7 mouse cellular contexts compared by ENCODE assay signal in genomic region chr13:48552181-48553090, GRCm38 (mm10). TPM values are rescaled to one million over a fixed set of nuclear protein-coding genes. Genes with fewer than 3 reads are reported as not detected.
DNase-seq lines count a peak whose midpoint lies in the region; ATAC-seq and TF ChIP-seq lines count a peak whose summit lies in the region.

No protein-coding gene starts in this region.

- peak overlapping the region; percentile 86 for H3K27ac ChIP-seq in gastrocnemius, adult 2 months
- H3K27ac ChIP-seq in hindbrain, postnatal 0 days = peak overlapping the region; percentile 93
- peak overlapping the region; percentile 94 for H3K27ac ChIP-seq in stomach, postnatal 0 days (replicated peaks)

- peak; percentile 95 for ATAC-seq in hindbrain, postnatal 0 days
- ATAC-seq in stomach, postnatal 0 days (ENCODE audit: low FRiP score, low TSS enrichment) = peak; percentile 88

- H3K9ac ChIP-seq in hindbrain, postnatal 0 days (replicated peaks; ENCODE audit: low read length) = peak overlapping the region; percentile 43; the same call in 1 of the 2 replicates
- peak overlapping the region; percentile 59 for H3K9ac ChIP-seq in stomach, postnatal 0 days (ENCODE audit: low read length)

- H3K27me3 ChIP-seq in hindbrain, postnatal 0 days (ENCODE audit: insufficient read depth, low read length) = no peaks in the 10 kb centered on the region
- no peaks in the 10 kb centered on the region for H3K27me3 ChIP-seq in stomach, postnatal 0 days (ENCODE audit: control insufficient read depth, insufficient read depth, low read length)

- peaks cover 7% of the 10 kb centered on the region; the same call in 1 of the 2 replicates for H3K4me1 ChIP-seq in hindbrain, postnatal 0 days (ENCODE audit: insufficient read depth, low read length)
- peaks cover 3% of the 10 kb centered on the region; the same call in 1 of the 2 replicates for H3K4me1 ChIP-seq in stomach, postnatal 0 days (replicated peaks; ENCODE audit: control insufficient read depth, insufficient read depth)

- TF ChIP-seq CTCF in gastrocnemius, adult 2 months (IDR thresholded peaks at IDR 0.05) = no peak
- no peak for TF ChIP-seq CTCF in hindbrain, postnatal 0 days (IDR thresholded peaks at IDR 0.05; ENCODE audit: low read depth)
- TF ChIP-seq CTCF in stomach, postnatal 0 days (IDR thresholded peaks at IDR 0.05; ENCODE audit: low read depth) = no peak; the same call in 1 of the 2 replicates

- DNase-seq in adrenal gland, adult (ENCODE audit: inconsistent age in 2 of 2, low spot score in 1 of 2) = peak; percentile 94 to 98
- peak; percentile 93 for DNase-seq in cerebellum, adult 18-20 months
- peak; percentile 96 for DNase-seq in gastrocnemius, adult 2 months
- DNase-seq in hindbrain, postnatal 0 days (ENCODE audit: low spot score) = peak; percentile 95
- peak; percentile 77 for DNase-seq in left cerebral cortex, adult 11 months (ENCODE audit: low spot score)
- DNase-seq in lung, postnatal 4 days = peak; percentile 92 to 96
- DNase-seq in stomach, postnatal 0 days (ENCODE audit: low spot score) = peak; percentile 78

- peak overlapping the region; percentile 56 for H3K4me2 ChIP-seq in hindbrain, postnatal 0 days (ENCODE audit: low read depth, low read length)
- H3K4me2 ChIP-seq in stomach, postnatal 0 days (replicated peaks; ENCODE audit: low read depth) = peak overlapping the region; percentile 55

- H3K9me3 ChIP-seq in hindbrain, postnatal 0 days (ENCODE audit: low read length) = no peaks in the 10 kb centered on the region
- H3K9me3 ChIP-seq in stomach, postnatal 0 days (ENCODE audit: control insufficient read depth, low read length) = no peaks in the 10 kb centered on the region

- peak overlapping the region; percentile 69 for H3K4me3 ChIP-seq in gastrocnemius, adult 2 months
- peak overlapping the region; percentile 18 for H3K4me3 ChIP-seq in hindbrain, postnatal 0 days (ENCODE audit: low read length)
- peak overlapping the region; percentile 23 for H3K4me3 ChIP-seq in stomach, postnatal 0 days (ENCODE audit: low read depth, low read length)

- intact Hi-C loops in gastrocnemius, adult 2 months (cut with DNase I) = no loop called here

- TF ChIP-seq EP300 in stomach, postnatal 0 days (optimal IDR thresholded peaks at IDR 0.05) = no peak

- H3K36me3 ChIP-seq in hindbrain, postnatal 0 days (ENCODE audit: insufficient read depth, low read length) = no peaks in the 10 kb centered on the region
- no peaks in the 10 kb centered on the region for H3K36me3 ChIP-seq in stomach, postnatal 0 days (ENCODE audit: control insufficient read depth, insufficient read depth, low read length)

- WGBS in hindbrain, postnatal 0 days = 29% methylated on average over 21 of the region's 21 CpGs
- 25% methylated on average over 21 of the region's 21 CpGs for WGBS in stomach, postnatal 0 days

RNA-seq across cellular contexts. Expression of gene A830005F24Rik, which starts 39.1 kb away (rescaled TPM):
- under 1 TPM in 1 of 2 experiments, not detected in 1; 0.31 TPM for total RNA-seq in gastrocnemius, adult 2 months (2021)
- total RNA-seq in hindbrain, postnatal 0 days (2014; rRNA removed) = 2.2 TPM in 1 of 2 replicates, not detected in the other
- 1.6 and 1.9 TPM in 2 replicates for polyA plus RNA-seq in hindbrain, postnatal 0 days (2015; fragmentation: Nextera tagmentation; extraction: Ambion mirVana)
- 0.36 and 0.56 TPM in 2 replicates for polyA plus RNA-seq in stomach, postnatal 0 days (2015; fragmentation: Nextera tagmentation; extraction: Ambion mirVana)

RNA-seq across cellular contexts. Expression of gene Zfp169, which starts 39.2 kb away (rescaled TPM):
- 1 to 10 TPM; 3.6 to 3.7 TPM for total RNA-seq in gastrocnemius, adult 2 months (2021)
- total RNA-seq in hindbrain, postnatal 0 days (2014; rRNA removed) = 19.3 and 23.9 TPM in 2 replicates
- polyA plus RNA-seq in hindbrain, postnatal 0 days (2015; fragmentation: Nextera tagmentation; extraction: Ambion mirVana) = 2.8 TPM in 2 replicates
- 1.3 and 1.9 TPM in 2 replicates for polyA plus RNA-seq in stomach, postnatal 0 days (2015; fragmentation: Nextera tagmentation; extraction: Ambion mirVana)

Comparison
In these comparisons a context has a peak if more than half of its experiments do, and no peak if none do; other contexts are left out.
1. Peak in every context shown above with its lines: DNase-seq, ATAC-seq, H3K4me3 ChIP-seq and H3K27ac ChIP-seq.
2. H3K4me3 ChIP-seq: peak in every context shown above with its lines; median percentile 69 in gastrocnemius, adult 2 months; 23 in stomach, postnatal 0 days; 18 in hindbrain, postnatal 0 days.